Mouse (Mus musculus) intestine, embryonic 16.5 days (tissue): ENCODE results near the gene Nmnat3. TPM values are rescaled to one million over a fixed set of nuclear protein-coding genes. Genes with fewer than 3 reads are reported as not detected.
A peak's percentile ranks its signal among the peaks of the same experiment; 100 is the strongest.

Experiments
- ATAC-seq: fragments of 200-750 bp; cut with Nextera tagmentation; 2 replicates; pipeline ENCODE4 v1.8.0; 2017; ENCODE audit warnings: moderate TSS enrichment, moderate library complexity
- H3K27ac ChIP-seq: fragments of 300-500 bp; sonication (generic); 2 replicates; pipeline ENCODE4 v1.5.1; 2014; ENCODE audit warnings: mild to moderate bottlenecking, low read length
- H3K27me3 ChIP-seq: fragments of 300-500 bp; sonication (generic); replicated peaks from 2 replicates; pipeline ENCODE4 v1.6.1; 2014; ENCODE audit warnings: low read length, control low read depth, mixed read lengths; ENCODE audit not compliant: control insufficient read depth, insufficient read depth
- H3K36me3 ChIP-seq: fragments of 300-500 bp; sonication (generic); 2 replicates; pipeline ENCODE4 v1.6.1; 2014; ENCODE audit warnings: low read length, control low read depth; ENCODE audit not compliant: control insufficient read depth, insufficient read depth
- H3K4me1 ChIP-seq: fragments of 300-500 bp; sonication (generic); 2 replicates; pipeline ENCODE4 v1.6.1; 2014; ENCODE audit warnings: low read length, control low read depth, mixed read lengths; ENCODE audit not compliant: control insufficient read depth, insufficient read depth
- H3K4me2 ChIP-seq: fragments of 300-500 bp; sonication (generic); 2 replicates; pipeline ENCODE4 v1.6.1; 2014; ENCODE audit warnings: low read depth, low read length, control low read depth
- H3K4me3 ChIP-seq: fragments of 300-500 bp; sonication (generic); 2 replicates; pipeline ENCODE4 v1.5.1; 2014; ENCODE audit warnings: mild to moderate bottlenecking, low read length
- H3K9ac ChIP-seq: fragments of 300-500 bp; sonication (generic); 2 replicates; pipeline ENCODE4 v1.6.1; 2014; ENCODE audit warnings: low read depth, low read length
- H3K9me3 ChIP-seq: fragments of 300-500 bp; sonication (generic); 2 replicates; pipeline ENCODE4 v1.6.1; 2016; ENCODE audit warnings: low read length, control low read depth; ENCODE audit not compliant: control insufficient read depth
- WGBS: fragments of 180-500 bp; shearing (Covaris S2); extraction: QIAGEN DNeasy Blood & Tissue Kit; methylation state at CpG from one replicate; pipeline ENCODE4 v1.1.7; 2014; 5-methylcytosine and 5-hydroxymethylcytosine counted together
- polyA plus RNA-seq: library from polyadenylated mRNA; unstranded; fragments of >200 nt; fragmentation: Nextera tagmentation; extraction: Ambion mirVana; gene quantifications from 2 replicates; pipeline ENCODE4 v1.2.1, GENCODE M21; 2015

The Nmnat3 gene
- polyA plus RNA-seq, 1 experiment from 2014 or later = 20.1 TPM

- Histone ChIP-seq H3K4me1 (peaks cover 6% of the 10 kb centered on the region; the same call in 1 of the 2 replicates), H3K27ac (no peak overlapping the region), H3K4me3 (no peak overlapping the region), H3K27me3 (no peaks in the 10 kb centered on the region), H3K9ac (no peak overlapping the region), H3K4me2 (no peak overlapping the region), H3K9me3 (no peaks in the 10 kb centered on the region), H3K36me3 (peaks cover 4% of the 10 kb centered on the region; the same call in 1 of the 2 replicates)
- WGBS = 76% methylated on average over 4 of the region's 4 CpGs
- no peak for ATAC-seq
Measured at GRCm38 (mm10) chr9:98346240-98346639, 59.0 kb downstream of the Nmnat3 start.

- Histone ChIP-seq H3K9me3 (no peaks in the 10 kb centered on the region), H3K4me1 (peaks cover 6% of the 10 kb centered on the region; the same call in 1 of the 2 replicates), H3K4me2 (no peak overlapping the region), H3K36me3 (peaks cover 4% of the 10 kb centered on the region; the same call in 1 of the 2 replicates), H3K27ac (no peak overlapping the region), H3K9ac (no peak overlapping the region), H3K27me3 (no peaks in the 10 kb centered on the region), H3K4me3 (no peak overlapping the region)
- 73% methylated on average over 3 of the region's 3 CpGs for WGBS
- ATAC-seq = no peak
Measured at GRCm38 (mm10) chr9:98347021-98347420, 59.8 kb downstream of the Nmnat3 start.

DNA sequence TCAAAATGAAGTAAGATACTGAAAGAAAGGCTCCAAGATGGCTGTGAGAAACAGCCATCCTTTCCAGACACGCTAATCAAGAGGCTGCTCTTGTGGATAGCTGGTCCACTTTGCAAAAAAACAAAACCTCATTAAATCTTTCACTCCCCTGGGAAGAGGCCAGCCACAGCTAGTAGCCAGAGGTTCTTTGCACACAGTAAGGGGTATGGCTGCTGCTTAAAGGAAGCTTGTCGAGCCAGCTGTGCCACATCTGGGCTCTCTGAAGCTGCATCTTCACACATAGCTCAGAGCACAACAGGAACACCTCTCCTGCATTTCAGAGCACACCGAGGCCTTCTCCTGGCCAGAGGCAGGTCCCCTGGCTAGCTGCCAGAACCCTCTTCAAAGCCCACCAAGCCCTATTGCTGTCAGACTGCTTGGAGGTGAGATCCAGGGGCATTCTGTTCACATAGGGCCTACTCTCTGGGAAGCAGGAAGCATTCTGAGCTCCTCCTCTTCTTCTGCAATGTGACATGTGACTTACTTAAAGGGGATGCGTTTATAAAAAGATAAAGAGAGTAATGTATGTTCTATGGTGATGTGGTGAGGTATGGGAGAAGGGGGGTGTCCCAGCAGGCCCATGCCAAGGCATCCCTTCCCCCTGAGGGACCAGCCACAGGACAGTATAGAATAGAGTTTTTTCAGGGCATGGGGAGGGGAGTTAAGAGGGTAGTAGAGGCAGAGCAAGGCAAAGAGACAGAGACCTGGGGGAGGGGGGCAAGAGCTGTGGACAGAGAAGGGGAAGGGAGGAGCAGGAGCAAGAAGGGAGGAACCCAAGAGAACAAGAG lies 63.3 kb downstream of the Nmnat3 start:
- Histone ChIP-seq H3K36me3 (peaks cover 4% of the 10 kb centered on the region; the same call in 1 of the 2 replicates), H3K4me2 (no peak overlapping the region), H3K9ac (no peak overlapping the region), H3K27me3 (no peaks in the 10 kb centered on the region), H3K4me1 (peaks cover 14% of the 10 kb centered on the region), H3K9me3 (no peaks in the 10 kb centered on the region), H3K4me3 (no peak overlapping the region), H3K27ac (no peak overlapping the region)
- no peak for ATAC-seq
- 24% methylated on average over 4 of the region's 4 CpGs for WGBS

DNA sequence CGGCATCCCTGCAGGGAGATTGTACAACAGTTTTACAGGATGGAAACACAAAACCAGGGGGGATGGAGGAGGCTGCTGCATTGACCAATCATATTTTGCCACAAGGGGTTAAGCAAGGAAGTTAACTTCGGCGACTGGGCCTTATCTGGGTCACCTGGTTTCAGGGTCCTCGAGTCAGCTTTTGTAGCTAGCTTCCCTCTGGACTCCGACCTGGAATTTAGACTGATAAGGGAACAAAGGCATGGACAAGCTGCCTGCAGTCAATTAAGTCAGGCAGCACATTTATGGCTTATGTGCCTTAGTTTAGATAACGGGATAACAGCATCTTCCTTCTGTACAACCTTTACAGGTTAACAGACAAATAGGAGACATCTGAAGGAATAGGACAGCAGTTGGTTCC lies 65.1 kb downstream of the Nmnat3 start:
- no peaks in the 10 kb centered on the region for H3K27me3 ChIP-seq
- peaks cover 14% of the 10 kb centered on the region for H3K4me1 ChIP-seq
- H3K9ac ChIP-seq = no peak overlapping the region
- H3K9me3 ChIP-seq = no peaks in the 10 kb centered on the region
- H3K27ac ChIP-seq = no peak overlapping the region; the same call in 1 of the 2 replicates
- 47% methylated on average over 6 of the region's 6 CpGs for WGBS
- no peaks in the 10 kb centered on the region for H3K36me3 ChIP-seq
- no peak overlapping the region for H3K4me2 ChIP-seq
- no peak overlapping the region for H3K4me3 ChIP-seq
- ATAC-seq = peak; percentile 92

DNA sequence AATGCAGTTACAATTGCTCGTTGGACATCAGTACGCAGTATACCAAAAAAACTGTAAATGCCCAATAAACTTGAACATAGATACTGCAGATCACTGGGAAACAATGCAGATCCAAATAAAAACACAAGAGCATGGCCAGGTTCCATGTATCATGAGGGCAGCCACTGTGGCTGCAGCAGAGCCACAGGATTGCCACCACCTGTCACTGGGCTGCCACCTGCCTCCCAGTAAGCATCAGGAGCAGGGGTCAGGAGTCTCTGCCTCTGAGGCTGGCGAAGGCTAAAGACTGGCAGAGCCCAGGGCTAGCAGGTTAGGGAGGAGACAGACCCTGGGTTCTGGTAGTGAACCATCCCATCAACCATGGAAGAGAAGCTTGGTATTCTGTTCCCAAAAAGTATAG lies 67.7 kb downstream of the Nmnat3 start:
- Histone ChIP-seq H3K36me3 (no peaks in the 10 kb centered on the region), H3K4me3 (no peak overlapping the region), H3K27ac (no peak overlapping the region), H3K27me3 (no peaks in the 10 kb centered on the region), H3K9ac (no peak overlapping the region), H3K9me3 (no peaks in the 10 kb centered on the region), H3K4me2 (no peak overlapping the region), H3K4me1 (peaks cover 8% of the 10 kb centered on the region)
- no peak for ATAC-seq
- WGBS = 83% methylated on average over 3 of the region's 3 CpGs

DNA sequence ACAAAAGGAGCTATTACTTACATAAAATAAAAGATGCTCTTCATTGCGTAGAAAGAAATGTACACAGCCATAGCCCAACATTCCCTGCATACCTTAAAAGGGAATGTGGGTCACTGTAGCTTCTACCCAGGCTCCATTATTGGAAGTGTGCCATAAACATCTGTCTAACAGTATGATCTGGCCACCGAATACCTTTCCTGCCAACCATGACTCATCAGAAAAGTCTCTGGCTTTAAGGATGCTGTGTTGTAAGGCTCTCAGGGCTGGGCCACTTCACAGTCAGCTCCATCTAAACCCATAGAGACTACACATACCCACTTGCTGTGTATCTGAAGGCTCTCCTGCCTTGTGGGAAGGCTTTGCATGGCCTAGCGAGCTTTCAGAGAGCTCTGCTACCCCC lies 73.8 kb downstream of the Nmnat3 start:
- H3K9me3 ChIP-seq = no peaks in the 10 kb centered on the region
- no peak overlapping the region for H3K9ac ChIP-seq
- H3K4me2 ChIP-seq = no peak overlapping the region
- no peaks in the 10 kb centered on the region for H3K36me3 ChIP-seq
- H3K4me3 ChIP-seq = no peak overlapping the region
- no peak overlapping the region for H3K27ac ChIP-seq
- H3K27me3 ChIP-seq = no peaks in the 10 kb centered on the region
- WGBS = 61% methylated on average over 3 of the region's 3 CpGs
- 0 out of 2 replicates have a peak, but pooled peaks cover 2% of the 10 kb centered on the region for H3K4me1 ChIP-seq
- no peak for ATAC-seq

GRCm38 (mm10) chr9:98366075-98366474 lies 78.8 kb downstream of the Nmnat3 start:
- H3K4me2 ChIP-seq = no peak overlapping the region
- H3K27ac ChIP-seq = no peak overlapping the region
- WGBS = 48% methylated on average over 8 of the region's 8 CpGs
- peaks cover 2% of the 10 kb centered on the region; the same call in 1 of the 2 replicates for H3K4me1 ChIP-seq
- H3K9me3 ChIP-seq = no peaks in the 10 kb centered on the region
- H3K4me3 ChIP-seq = no peak overlapping the region
- H3K36me3 ChIP-seq = no peaks in the 10 kb centered on the region
- no peaks in the 10 kb centered on the region for H3K27me3 ChIP-seq
- ATAC-seq = peak; percentile 53; the same call in 1 of the 2 replicates
- no peak overlapping the region for H3K9ac ChIP-seq

GRCm38 (mm10) chr9:98367333-98367962 lies 80.2 kb downstream of the Nmnat3 start:
- Histone ChIP-seq H3K4me3 (no peak overlapping the region), H3K27ac (no peak overlapping the region), H3K4me2 (no peak overlapping the region), H3K9me3 (no peaks in the 10 kb centered on the region), H3K27me3 (no peaks in the 10 kb centered on the region), H3K9ac (no peak overlapping the region), H3K36me3 (no peaks in the 10 kb centered on the region), H3K4me1 (peaks cover 2% of the 10 kb centered on the region; the same call in 1 of the 2 replicates)
- ATAC-seq = no peak
- 92% methylated on average over 13 of the region's 13 CpGs for whole genome bisulfite sequencing

GRCm38 (mm10) chr9:98369707-98370106 lies 82.5 kb downstream of the Nmnat3 start:
- WGBS = 70% methylated on average over 8 of the region's 8 CpGs
- Histone ChIP-seq H3K4me2 (no peak overlapping the region), H3K27me3 (no peaks in the 10 kb centered on the region), H3K27ac (no peak overlapping the region), H3K4me3 (no peak overlapping the region), H3K4me1 (peaks cover 2% of the 10 kb centered on the region; the same call in 1 of the 2 replicates), H3K36me3 (no peaks in the 10 kb centered on the region), H3K9ac (no peak overlapping the region), H3K9me3 (no peaks in the 10 kb centered on the region)
- no peak for ATAC-seq
